Mouse (Mus musculus): ENCODE measurements around the gene Ube2o. TPM values are rescaled to one million over a fixed set of nuclear protein-coding genes. Genes with fewer than 3 reads are reported as not detected.

Gene Ube2o
- polyA plus RNA-seq, 1 experiment from 2014 or later = 5.8 TPM

- no peaks in the 10 kb centered on the region for H3K27me3 ChIP-seq (ENCODE audit: insufficient read depth, low read length)
- no peak overlapping the region for H3K4me3 ChIP-seq (ENCODE audit: low read length)
- H3K9ac ChIP-seq (replicated peaks; ENCODE audit: low read length) = no peak overlapping the region
- peaks cover 21% of the 10 kb centered on the region for H3K36me3 ChIP-seq (ENCODE audit: insufficient read depth, low read length)
- 80% methylated on average over 11 of the region's 11 CpGs for WGBS
- ATAC-seq (ENCODE audit: low FRiP score, low TSS enrichment) = no peak
- no peak overlapping the region for H3K27ac ChIP-seq (ENCODE audit: low read length)
- no peaks in the 10 kb centered on the region for H3K9me3 ChIP-seq (ENCODE audit: low read length)
- H3K4me1 ChIP-seq (ENCODE audit: insufficient read depth, low read length) = peaks cover 14% of the 10 kb centered on the region
- H3K4me2 ChIP-seq (replicated peaks; ENCODE audit: low read depth, low read length) = no peak overlapping the region
Observed at GRCm38 (mm10) chr11:116549273-116550038, 31.8 kb downstream of the Ube2o start.

DNA sequence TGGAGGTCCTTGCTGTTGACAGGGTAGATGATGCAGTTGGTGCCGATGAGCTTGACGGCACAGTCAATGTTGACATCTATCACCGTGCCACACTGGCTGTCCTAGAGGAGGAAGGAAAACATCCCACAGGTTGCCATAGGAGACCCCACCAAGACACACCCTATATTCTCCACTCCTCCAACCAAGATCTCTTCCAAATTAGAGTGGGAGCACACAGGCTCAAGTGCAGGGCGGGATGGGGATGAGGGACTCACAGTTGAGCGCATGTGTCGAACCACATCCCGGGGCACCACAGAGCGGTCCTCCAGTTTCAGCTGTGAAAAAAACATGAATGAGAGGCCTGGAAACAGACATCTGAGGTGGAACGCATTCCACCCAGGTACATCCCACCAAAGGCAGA, 32.5 kb downstream of the Ube2o start:
- Histone ChIP-seq H3K9ac (replicated peaks; ENCODE audit: low read length) (no peak overlapping the region), H3K27me3 (ENCODE audit: insufficient read depth, low read length) (no peaks in the 10 kb centered on the region), H3K36me3 (ENCODE audit: insufficient read depth, low read length) (peaks cover 28% of the 10 kb centered on the region), H3K27ac (ENCODE audit: low read length) (no peak overlapping the region), H3K4me1 (ENCODE audit: insufficient read depth, low read length) (peaks cover 14% of the 10 kb centered on the region), H3K4me3 (ENCODE audit: low read length) (no peak overlapping the region), H3K9me3 (ENCODE audit: low read length) (no peaks in the 10 kb centered on the region), H3K4me2 (replicated peaks; ENCODE audit: low read depth, low read length) (no peak overlapping the region)
- 95% methylated on average over 9 of the region's 9 CpGs for WGBS
- no peak for ATAC-seq (ENCODE audit: low FRiP score, low TSS enrichment)

DNA sequence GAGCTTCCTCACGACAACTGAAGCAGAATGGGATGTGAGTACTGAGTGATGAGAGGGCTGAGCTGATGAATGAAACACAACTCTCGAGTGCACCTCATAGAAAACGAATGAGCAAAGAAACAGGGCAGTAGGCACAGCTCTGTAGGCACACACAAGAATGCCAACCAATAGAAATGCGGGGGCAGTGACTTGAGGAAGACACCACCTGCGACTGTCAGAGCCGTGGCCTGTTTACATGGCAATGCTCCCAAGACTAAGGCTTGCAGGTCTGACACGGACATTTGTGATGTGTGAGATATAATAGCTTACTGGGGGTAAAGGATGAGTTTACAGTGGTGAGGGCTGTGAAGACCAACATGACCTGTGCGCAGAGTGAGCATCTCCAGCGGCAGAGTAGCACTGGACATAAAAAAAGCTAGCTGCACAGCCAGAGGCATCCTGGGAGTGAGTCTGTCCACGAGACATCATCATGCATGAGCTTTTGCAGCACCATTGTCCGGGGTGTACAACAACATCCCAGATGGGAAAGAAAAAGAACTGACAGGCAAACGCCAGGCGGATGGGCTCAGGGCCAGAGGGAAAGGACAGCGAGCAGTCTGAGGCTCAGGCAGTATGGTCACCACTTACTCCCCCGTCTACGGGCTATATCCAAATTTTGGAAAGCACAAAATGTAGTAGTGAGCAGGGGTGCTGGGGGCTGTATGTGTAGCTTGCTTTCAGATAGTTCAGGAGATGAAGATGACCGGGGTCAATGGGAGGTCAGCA, 33.8 kb downstream of the Ube2o start:
- no peak for ATAC-seq (ENCODE audit: low FRiP score, low TSS enrichment)
- Histone ChIP-seq H3K27me3 (ENCODE audit: insufficient read depth, low read length) (no peaks in the 10 kb centered on the region), H3K36me3 (ENCODE audit: insufficient read depth, low read length) (peaks cover 39% of the 10 kb centered on the region)

DNA sequence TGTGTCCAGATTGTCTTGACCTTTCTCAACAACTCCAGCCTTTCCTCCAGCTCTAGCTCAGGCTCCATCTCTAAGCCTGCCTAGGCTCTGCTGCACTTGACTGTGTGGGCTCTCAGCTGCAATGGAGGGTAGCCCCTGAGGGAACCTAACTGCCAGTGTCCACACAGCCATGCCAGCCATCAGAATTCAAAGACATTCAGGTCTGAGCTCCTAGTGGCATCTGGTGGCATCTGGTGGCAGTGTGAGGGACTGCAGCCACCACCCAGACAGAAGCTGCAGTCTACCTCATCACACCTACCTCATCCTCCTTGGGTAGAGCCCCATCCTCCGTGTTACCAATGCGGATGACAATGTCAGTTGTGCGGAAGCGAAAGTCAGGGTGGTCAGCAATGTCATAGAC, 38.1 kb downstream of the Ube2o start:
- H3K9ac ChIP-seq (replicated peaks; ENCODE audit: low read length) = no peak overlapping the region
- no peak overlapping the region for H3K4me3 ChIP-seq (ENCODE audit: low read length)
- no peak for ATAC-seq (ENCODE audit: low FRiP score, low TSS enrichment)
- no peaks in the 10 kb centered on the region for H3K9me3 ChIP-seq (ENCODE audit: low read length)
- peaks cover 76% of the 10 kb centered on the region for H3K36me3 ChIP-seq (ENCODE audit: insufficient read depth, low read length)
- no peak overlapping the region for H3K4me2 ChIP-seq (replicated peaks; ENCODE audit: low read depth, low read length)
- no peak overlapping the region for H3K27ac ChIP-seq (ENCODE audit: low read length)
- H3K4me1 ChIP-seq (ENCODE audit: insufficient read depth, low read length) = no peaks in the 10 kb centered on the region
- no peaks in the 10 kb centered on the region for H3K27me3 ChIP-seq (ENCODE audit: insufficient read depth, low read length)
- 92% methylated on average over 4 of the region's 4 CpGs for WGBS

More for the DNA sequence above, 33.8 kb downstream of the Ube2o start:
- Histone ChIP-seq H3K4me2 (replicated peaks; ENCODE audit: low read depth, low read length) (no peak overlapping the region), H3K9ac (replicated peaks; ENCODE audit: low read length) (no peak overlapping the region), H3K4me1 (ENCODE audit: insufficient read depth, low read length) (peaks cover 14% of the 10 kb centered on the region), H3K9me3 (ENCODE audit: low read length) (no peaks in the 10 kb centered on the region), H3K4me3 (ENCODE audit: low read length) (no peak overlapping the region), H3K27ac (ENCODE audit: low read length) (no peak overlapping the region)
- WGBS = 84% methylated on average over 17 of the region's 17 CpGs

GRCm38 (mm10) chr11:116541183-116541582, 40.1 kb downstream of the Ube2o start:
- H3K4me3 ChIP-seq (ENCODE audit: low read length) = no peak overlapping the region
- H3K9me3 ChIP-seq (ENCODE audit: low read length) = no peaks in the 10 kb centered on the region
- no peak overlapping the region for H3K9ac ChIP-seq (replicated peaks; ENCODE audit: low read length)
- H3K4me1 ChIP-seq (ENCODE audit: insufficient read depth, low read length) = no peaks in the 10 kb centered on the region
- no peak for ATAC-seq (ENCODE audit: low FRiP score, low TSS enrichment)
- whole genome bisulfite sequencing = 97% methylated on average over 11 of the region's 11 CpGs
- no peak overlapping the region for H3K4me2 ChIP-seq (replicated peaks; ENCODE audit: low read depth, low read length)
- no peak overlapping the region for H3K27ac ChIP-seq (ENCODE audit: low read length)
- peaks cover 76% of the 10 kb centered on the region for H3K36me3 ChIP-seq (ENCODE audit: insufficient read depth, low read length)
- H3K27me3 ChIP-seq (ENCODE audit: insufficient read depth, low read length) = no peaks in the 10 kb centered on the region

DNA sequence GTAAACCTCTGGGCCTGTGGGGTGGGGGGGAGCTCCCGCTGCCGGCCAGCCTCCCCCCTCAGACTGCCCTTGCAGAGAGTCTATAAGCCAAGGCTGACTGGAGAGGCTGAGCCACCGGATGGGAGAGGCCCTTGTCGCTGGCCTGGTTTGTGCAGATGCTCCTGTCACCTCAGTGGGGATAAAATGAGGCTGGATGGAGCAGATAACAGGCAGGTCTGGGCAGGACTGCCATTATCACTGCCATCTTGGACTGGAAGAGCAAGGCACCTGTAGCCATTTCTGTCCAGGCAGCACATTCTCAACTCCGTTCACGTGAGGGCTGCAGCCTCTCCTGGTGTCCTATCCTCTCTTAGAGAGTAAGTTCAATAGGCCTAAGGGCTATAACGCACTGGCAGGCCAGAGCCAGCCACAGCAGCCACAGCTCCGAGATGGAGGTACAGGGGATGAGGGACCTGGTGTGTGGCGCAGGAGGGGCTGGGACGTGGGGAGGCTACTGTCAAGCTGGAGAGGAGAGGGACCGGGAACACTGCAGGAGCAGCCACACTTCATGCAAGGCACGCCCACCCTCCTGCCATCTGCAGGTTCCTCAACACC, 43.0 kb downstream of the Ube2o start:
- Histone ChIP-seq H3K27ac (ENCODE audit: low read length) (no peak overlapping the region), H3K9me3 (ENCODE audit: low read length) (no peaks in the 10 kb centered on the region), H3K4me2 (replicated peaks; ENCODE audit: low read depth, low read length) (no peak overlapping the region), H3K4me1 (ENCODE audit: insufficient read depth, low read length) (peaks cover 9% of the 10 kb centered on the region; the same call in 1 of the 2 replicates), H3K36me3 (ENCODE audit: insufficient read depth, low read length) (peaks cover 49% of the 10 kb centered on the region), H3K27me3 (ENCODE audit: insufficient read depth, low read length) (no peaks in the 10 kb centered on the region), H3K4me3 (ENCODE audit: low read length) (no peak overlapping the region), H3K9ac (replicated peaks; ENCODE audit: low read length) (no peak overlapping the region)
- 90% methylated on average over 12 of the region's 12 CpGs for WGBS
- ATAC-seq (ENCODE audit: low FRiP score, low TSS enrichment) = no peak

GRCm38 (mm10) chr11:116537388-116537787, 43.9 kb downstream of the Ube2o start:
- Histone ChIP-seq H3K4me3 (ENCODE audit: low read length) (no peak overlapping the region), H3K9ac (replicated peaks; ENCODE audit: low read length) (no peak overlapping the region), H3K27me3 (ENCODE audit: insufficient read depth, low read length) (peaks cover 3% of the 10 kb centered on the region; the same call in 1 of the 2 replicates), H3K4me1 (ENCODE audit: insufficient read depth, low read length) (peaks cover 17% of the 10 kb centered on the region), H3K27ac (ENCODE audit: low read length) (no peak overlapping the region), H3K4me2 (replicated peaks; ENCODE audit: low read depth, low read length) (no peak overlapping the region), H3K9me3 (ENCODE audit: low read length) (no peaks in the 10 kb centered on the region), H3K36me3 (ENCODE audit: insufficient read depth, low read length) (peaks cover 42% of the 10 kb centered on the region)
- WGBS = 73% methylated on average over 5 of the region's 5 CpGs
- no peak for ATAC-seq (ENCODE audit: low FRiP score, low TSS enrichment)

DNA sequence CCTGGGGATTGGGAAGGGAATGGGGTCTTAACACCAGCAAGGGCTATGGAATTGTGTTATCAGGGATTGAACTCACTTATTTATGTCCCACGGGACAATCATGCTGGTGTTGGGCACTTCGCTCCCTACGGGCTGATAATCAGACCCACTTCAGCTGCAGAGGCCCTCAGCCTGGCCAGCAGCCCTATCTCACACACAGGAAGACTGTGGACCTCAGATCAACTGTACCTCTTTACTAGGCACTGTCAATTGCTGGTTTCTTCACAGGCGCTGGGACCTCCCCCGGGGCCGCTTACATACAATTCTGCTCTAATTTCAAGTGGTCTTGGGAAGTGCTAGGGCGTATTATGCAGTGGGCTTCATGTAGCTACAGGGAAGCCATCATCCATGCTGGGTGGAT, 44.6 kb downstream of the Ube2o start:
- WGBS = 90% methylated on average over 7 of the region's 7 CpGs
- peaks cover 24% of the 10 kb centered on the region for H3K4me1 ChIP-seq (ENCODE audit: insufficient read depth, low read length)
- H3K36me3 ChIP-seq (ENCODE audit: insufficient read depth, low read length) = peaks cover 35% of the 10 kb centered on the region
- no peak overlapping the region for H3K9ac ChIP-seq (replicated peaks; ENCODE audit: low read length)
- no peak overlapping the region for H3K4me2 ChIP-seq (replicated peaks; ENCODE audit: low read depth, low read length)
- H3K27ac ChIP-seq (ENCODE audit: low read length) = no peak overlapping the region
- H3K9me3 ChIP-seq (ENCODE audit: low read length) = no peaks in the 10 kb centered on the region
- no peak for ATAC-seq (ENCODE audit: low FRiP score, low TSS enrichment)
- H3K4me3 ChIP-seq (ENCODE audit: low read length) = no peak overlapping the region
- peaks cover 9% of the 10 kb centered on the region for H3K27me3 ChIP-seq (ENCODE audit: insufficient read depth, low read length)

- ATAC-seq (ENCODE audit: low FRiP score, low TSS enrichment) = peak; percentile 60
- no peaks in the 10 kb centered on the region for H3K9me3 ChIP-seq (ENCODE audit: low read length)
- H3K4me2 ChIP-seq (replicated peaks; ENCODE audit: low read depth, low read length) = peak overlapping the region; percentile 99
- 15% methylated on average over 20 of the region's 20 CpGs for WGBS
- peaks cover 13% of the 10 kb centered on the region for H3K36me3 ChIP-seq (ENCODE audit: insufficient read depth, low read length)
- no peak overlapping the region for H3K27ac ChIP-seq (ENCODE audit: low read length)
- peaks cover 28% of the 10 kb centered on the region for H3K27me3 ChIP-seq (ENCODE audit: insufficient read depth, low read length)
- peak overlapping the region; percentile 66; the same call in 1 of the 2 replicates for H3K9ac ChIP-seq (replicated peaks; ENCODE audit: low read length)
- peaks cover 35% of the 10 kb centered on the region for H3K4me1 ChIP-seq (ENCODE audit: insufficient read depth, low read length)
- H3K4me3 ChIP-seq (ENCODE audit: low read length) = peak overlapping the region; percentile 59
Observed at GRCm38 (mm10) chr11:116534154-116534865, 46.9 kb downstream of the Ube2o start.

Measured in kidney, embryonic 16.5 days (tissue).